In genomic region chr9:18275901-18276300, GRCm38 (mm10) we compare ENCODE assay signal across 24 mouse cellular contexts. TPM values are rescaled to one million over a fixed set of nuclear protein-coding genes. Genes with fewer than 3 reads are reported as not detected.
DNase-seq lines count a peak whose midpoint lies in the region; ATAC-seq and TF ChIP-seq lines count a peak whose summit lies in the region.
"Had no signal": no experiment of that assay in that cellular context is flagged by ENCODE, and none has a peak within 500 bp of the region (broad histone marks: within the 10 kb centered on the region; RNA-seq: fewer than 3 reads in every experiment).

No protein-coding gene starts in this region.

- TF ChIP-seq EP300 in CH12.LX (IDR thresholded peaks at IDR 0.05; ENCODE audit: low read length) (no peak), MEL (IDR thresholded peaks at IDR 0.05; ENCODE audit: low read depth in 1 of 2, low read length in 2 of 2) (no peak)

- peak; percentile 19 for DNase-seq in testis, postnatal 14 days (ENCODE audit: low spot score)
- no peak for DNase-seq in testis, postnatal 10 days (ENCODE audit: low spot score)
- DNase-seq in CH12.LX (ENCODE audit: extremely low read depth) (no peak), ES-E14 (ENCODE audit: low read depth, low spot score) (no peak), MEL (ENCODE audit: low read depth, low spot score) (no peak)
- DNase-seq in left cerebral cortex, adult 2 months (ENCODE audit: extremely low spot score in 1 of 2, low spot score in 2 of 2) = no peak
- DNase-seq in embryo, embryonic 9.5 days (ENCODE audit: extremely low spot score) = no peak
- DNase-seq: adrenal gland, adult 2 months; adrenal gland, adult 8-10 months; adrenal gland, postnatal 10 days; adrenal gland, postnatal 14 days; adrenal gland, postnatal 25 days; adrenal gland, postnatal 36 days; B cell, adult 2 months; cerebellum, adult 11 months; cerebellum, adult 11-12 months; cerebellum, adult 18-20 months; cerebellum, adult 2 months; cerebellum, adult 8-10 months had no signal

- no peaks in the 10 kb centered on the region for H3K79me2 ChIP-seq in CH12.LX (replicated peaks; ENCODE audit: control insufficient read depth, extremely low read depth, insufficient read depth, poor library complexity, severe bottlenecking)
- H3K79me2 ChIP-seq in MEL (ENCODE audit: control insufficient read depth, insufficient read depth, low read length, poor library complexity) = no peaks in the 10 kb centered on the region

- H3K4me1 ChIP-seq in CH12.LX (ENCODE audit: control insufficient read depth in 1 of 2, insufficient read depth in 2 of 2) (no peaks in the 10 kb centered on the region), ES-E14 (ENCODE audit: control insufficient read depth in 2 of 2, insufficient read depth in 2 of 2, low read length in 2 of 2, poor library complexity in 1 of 2) (no peaks in the 10 kb centered on the region), MEL (ENCODE audit: control insufficient read depth in 1 of 2, insufficient read depth in 2 of 2, low read length in 2 of 2) (peaks cover 0 to 2% of the 10 kb centered on the region in 2 experiments; a peak in 1 of 4 replicates)

- TF ChIP-seq RAD21 in CH12.LX (IDR thresholded peaks at IDR 0.05; ENCODE audit: low read depth, low read length) = no peak
- TF ChIP-seq RAD21 in MEL (IDR thresholded peaks at IDR 0.05; ENCODE audit: low read depth, low read length) = no peak

- H3K4me3 ChIP-seq in CH12.LX (replicated peaks in 1 of 3; ENCODE audit: low read depth in 2 of 3, low read length in 2 of 3, poor library complexity in 1 of 3) (no peak overlapping the region), ES-E14 (ENCODE audit: insufficient read depth in 1 of 2, low read depth in 1 of 2, low read length in 2 of 2, poor library complexity in 1 of 2, severe bottlenecking in 1 of 2) (no peak overlapping the region), MEL (ENCODE audit: control insufficient read depth in 1 of 2, insufficient read depth in 1 of 2, low read depth in 2 of 2, low read length in 2 of 2) (no peak overlapping the region)
- H3K4me3 ChIP-seq in left cerebral cortex, adult 2 months = no peak overlapping the region

- H3K4me2 ChIP-seq in CH12.LX (ENCODE audit: insufficient read depth, low read depth, poor library complexity, severe bottlenecking) = no peak overlapping the region

- H3K36me3 ChIP-seq in CH12.LX (replicated peaks in 1 of 2; ENCODE audit: control insufficient read depth in 1 of 2, insufficient read depth in 1 of 2, low read length in 1 of 2) = no peaks in the 10 kb centered on the region
- no peaks in the 10 kb centered on the region for H3K36me3 ChIP-seq in ES-E14 (ENCODE audit: control insufficient read depth, insufficient read depth, low read length, poor library complexity, severe bottlenecking)
- peaks cover 0 to 7% of the 10 kb centered on the region in 2 experiments; a peak in 2 of 4 replicates for H3K36me3 ChIP-seq in MEL (ENCODE audit: control insufficient read depth in 1 of 2, insufficient read depth in 2 of 2, low read length in 2 of 2)
- H3K36me3 ChIP-seq: G1E had no signal

- TF ChIP-seq POLR2A in CH12.LX (IDR thresholded peaks at IDR 0.05; ENCODE audit: low read depth, low read length) = no peak
- no peak for TF ChIP-seq POLR2A in MEL (IDR thresholded peaks at IDR 0.05; ENCODE audit: control insufficient read depth in 1 of 2, insufficient read depth in 1 of 2, low read depth in 1 of 2, low read length in 2 of 2, poor library complexity in 1 of 2)

- no peaks in the 10 kb centered on the region for H3K9me3 ChIP-seq in CH12.LX (replicated peaks; ENCODE audit: low read length)
- H3K9me3 ChIP-seq in ES-E14 (ENCODE audit: control insufficient read depth, insufficient read depth, low read depth, low read length) = no peaks in the 10 kb centered on the region
- H3K9me3 ChIP-seq in MEL (replicated peaks; ENCODE audit: insufficient read depth, low read length) = no peaks in the 10 kb centered on the region
- H3K9me3 ChIP-seq: G1E had no signal

- no peak overlapping the region for H3K27ac ChIP-seq in CH12.LX (ENCODE audit: insufficient read depth, low read depth)
- no peak overlapping the region for H3K27ac ChIP-seq in ES-E14 (ENCODE audit: insufficient read depth, low read depth, low read length, poor library complexity, severe bottlenecking)
- no peak overlapping the region for H3K27ac ChIP-seq in MEL (ENCODE audit: control insufficient read depth, low read depth, low read length)
- H3K27ac ChIP-seq in left cerebral cortex, adult 2 months = no peak overlapping the region

- H3K9ac ChIP-seq in CH12.LX (ENCODE audit: insufficient read depth, low read depth) = no peak overlapping the region
- H3K9ac ChIP-seq in ES-E14 (ENCODE audit: insufficient read depth, low read depth, low read length, poor library complexity, severe bottlenecking) = no peak overlapping the region
- H3K9ac ChIP-seq in MEL (ENCODE audit: control insufficient read depth, low read depth, low read length, poor library complexity, severe bottlenecking) = no peak overlapping the region

- in situ Hi-C loops in CH12.LX (cut with MboI; ENCODE audit: low pct_ligation_motif_present, low pct_unique_long_range_greater_than_20kb, low sequenced_read_pairs) (no loop called here), ES-E14 (cut with MboI; ENCODE audit: low sequenced_read_pairs in 2 of 2, unreplicated experiment in 2 of 2) (no loop called here)

- intact Hi-C loops in left cerebral cortex, adult 2 months (cut with DNase I) = no loop called here

- TF ChIP-seq CTCF in CH12.LX (conservative IDR thresholded peaks at IDR 0.05 in 1 of 2, IDR thresholded peaks at IDR 0.05 in 1 of 2; ENCODE audit: low read depth in 2 of 2, low read length in 2 of 2) (no peak), MEL (IDR thresholded peaks at IDR 0.05 in 2 of 3, conservative IDR thresholded peaks at IDR 0.05 in 1 of 3; ENCODE audit: control insufficient read depth in 1 of 3, insufficient read depth in 1 of 3, low read depth in 2 of 3, low read length in 3 of 3, poor library complexity in 1 of 3, severe bottlenecking in 1 of 3) (no peak)
- TF ChIP-seq CTCF in left cerebral cortex, adult 2 months (IDR thresholded peaks at IDR 0.05) = no peak

- ATAC-seq in frontal cortex, adult (ENCODE audit: low TSS enrichment) = no peak
- ATAC-seq: activated CD4-positive, CD25-positive, alpha-beta regulatory T cell, adult 4 months; CD4-positive, CD25-positive, alpha-beta regulatory T cell, adult 4 months; Patski had no signal

- dilution Hi-C loops in CH12.LX (cut with MboI; ENCODE audit: extremely low pct_ligation_motif_present, extremely low pct_unique_long_range_greater_than_20kb, low sequenced_read_pairs) = no loop called here

- H3K27me3 ChIP-seq in CH12.LX (replicated peaks) (no peaks in the 10 kb centered on the region), MEL (ENCODE audit: control insufficient read depth in 1 of 2, insufficient read depth in 2 of 2, low read length in 2 of 2) (peaks cover 3 to 4% of the 10 kb centered on the region in 2 experiments; a peak in 3 of 4 replicates)

TF ChIP-seq in CH12.LX, 34 proteins besides CTCF, POLR2A, EP300 and RAD21:
- TF ChIP-seq BHLHE40 (IDR thresholded peaks at IDR 0.05; ENCODE audit: low read depth, low read length) = no peak
- TF ChIP-seq JUND (conservative IDR thresholded peaks at IDR 0.05; ENCODE audit: low read depth, low read length) = no peak
- peak; percentile 71 for TF ChIP-seq MAFK (IDR thresholded peaks at IDR 0.05; ENCODE audit: insufficient replicate concordance, low read length)
- no peak for TF ChIP-seq KAT2A (IDR thresholded peaks at IDR 0.05; ENCODE audit: insufficient replicate concordance, low read length)
- TF ChIP-seq RCOR1 (conservative IDR thresholded peaks at IDR 0.05; ENCODE audit: low read depth, low read length) = no peak

TF ChIP-seq in ES-E14, 5 proteins besides CTCF, POLR2A, EP300 and RAD21:
- no peak for TF ChIP-seq ZNF384 (IDR thresholded peaks at IDR 0.05; ENCODE audit: low read depth, low read length)
- no peak for TF ChIP-seq ZC3H11A (IDR thresholded peaks at IDR 0.05; ENCODE audit: borderline replicate concordance, low read depth, low read length)
- TF ChIP-seq MAFK (IDR thresholded peaks at IDR 0.05; ENCODE audit: insufficient read depth, low read depth, low read length) = peak; percentile 60

TF ChIP-seq in MEL, 35 proteins besides CTCF, POLR2A, EP300 and RAD21:
- TF ChIP-seq KAT2A (conservative IDR thresholded peaks at IDR 0.05; ENCODE audit: low read depth, low read length) (no peak), ZNF384 (IDR thresholded peaks at IDR 0.05; ENCODE audit: low read depth, low read length) (no peak), MAX (IDR thresholded peaks at IDR 0.05; ENCODE audit: low read length) (no peak), MAFK (IDR thresholded peaks at IDR 0.05; ENCODE audit: borderline replicate concordance, low read depth, low read length) (peak; percentile 87), MXI1 (IDR thresholded peaks at IDR 0.05; ENCODE audit: low read depth, low read length) (no peak), NRF1 (IDR thresholded peaks at IDR 0.05; ENCODE audit: insufficient read depth, low read depth, low read length, poor library complexity, severe bottlenecking) (no peak), TCF12 (IDR thresholded peaks at IDR 0.05; ENCODE audit: low read depth, low read length) (no peak)

RNA-seq across cellular contexts. Expression of gene Chordc1, which starts 16.0 kb away (rescaled TPM):
- total RNA-seq in CH12.LX (2012; rRNA removed) (95.1 and 129 TPM in 2 replicates), CH12.LX (2014; rRNA removed) (59.3 and 85.6 TPM in 2 replicates), ES-E14 (2012; rRNA removed) (70.6 and 81.3 TPM in 2 replicates), MEL (2012; rRNA removed) (247 and 299 TPM in 2 replicates)
- polyA plus RNA-seq in CH12.LX (2012; ENCODE audit: insufficient read length, low read depth) (124 and 160 TPM in 2 replicates), MEL (2012; ENCODE audit: insufficient read depth in 1 of 2, insufficient read length in 2 of 2, low read depth in 1 of 2, low replicate concordance in 2 of 2, missing spikeins in 1 of 2) (100 to 1,000 TPM; 207 to 287 TPM)
- 100 to 1,000 TPM; 107 to 108 TPM for total RNA-seq in left cerebral cortex, adult 2 months (2021)
